Mouse (Mus musculus) olfactory bulb, adult 2 months (tissue): ENCODE results near the gene Dennd6b.

Source experiments
- CTCF ChIP-seq: fragments of 200-500 bp; IDR thresholded peaks from 2 replicates; pipeline ENCODE4 v1.5.1; 2012; ENCODE audit warnings: low read depth, mild to moderate bottlenecking, low read length, moderate library complexity; ENCODE audit not compliant: insufficient read depth
- POLR2A ChIP-seq: fragments of 200-500 bp; IDR thresholded peaks from 2 replicates; pipeline ENCODE4 v1.6.1; 2012; ENCODE audit warnings: mild to moderate bottlenecking, low read depth, low read length, moderate library complexity; ENCODE audit not compliant: insufficient read depth

DNA sequence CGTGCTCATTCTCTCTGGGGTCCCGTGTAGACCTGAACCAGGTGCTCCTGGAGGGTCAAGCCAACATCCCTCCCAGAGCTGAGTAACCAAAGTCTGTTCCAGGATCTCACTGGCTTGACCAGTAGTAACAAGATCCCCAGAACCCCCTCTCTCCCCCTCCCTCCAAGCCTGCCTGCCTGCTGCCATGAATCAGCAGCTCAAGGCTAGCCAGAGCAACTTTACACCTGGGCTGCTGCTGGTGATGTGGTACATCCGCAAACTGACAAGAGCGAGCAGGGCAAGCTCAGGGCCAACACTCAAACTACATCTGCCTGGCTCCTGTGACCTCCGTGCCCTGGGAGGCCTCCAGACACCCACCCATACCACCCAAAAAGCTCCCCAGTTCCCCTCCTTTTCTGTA is 54.9 kb downstream of the Dennd6b start:
- TF ChIP-seq CTCF (no peak), POLR2A (no peak)
